Mouse (Mus musculus) lung, embryonic 16.5 days (tissue): ENCODE data around the gene Ext2. TPM values are rescaled to one million over a fixed set of nuclear protein-coding genes. Genes with fewer than 3 reads are reported as not detected.

ENCODE experiments used
- ATAC-seq: fragments of 200-750 bp; cut with Nextera tagmentation; 2 replicates; pipeline ENCODE4 v1.8.0; 2017; ENCODE audit warnings: low read depth, mild to moderate bottlenecking, moderate library complexity
- H3K27ac ChIP-seq: fragments of 300-500 bp; sonication (generic); 2 replicates; pipeline ENCODE4 v1.5.1; 2014; ENCODE audit warnings: mild to moderate bottlenecking, control low read depth, low read length
- H3K27me3 ChIP-seq: fragments of 300-500 bp; sonication (generic); 2 replicates; pipeline ENCODE4 v1.6.1; 2014; ENCODE audit warnings: low read depth, low read length, mixed read lengths; ENCODE audit not compliant: control insufficient read depth, insufficient read depth
- H3K36me3 ChIP-seq: fragments of 300-500 bp; sonication (generic); 2 replicates; pipeline ENCODE4 v1.6.1; 2014; ENCODE audit warnings: low read length; ENCODE audit not compliant: control insufficient read depth, insufficient read depth
- H3K4me1 ChIP-seq: fragments of 300-500 bp; sonication (generic); replicated peaks from 2 replicates; pipeline ENCODE4 v1.6.1; 2014; ENCODE audit warnings: low read length, mixed read lengths; ENCODE audit not compliant: control insufficient read depth, insufficient read depth
- H3K4me2 ChIP-seq: fragments of 300-500 bp; sonication (generic); 2 replicates; pipeline ENCODE4 v1.6.1; 2014; ENCODE audit warnings: low read depth, low read length, control low read depth
- H3K4me3 ChIP-seq: fragments of 300-500 bp; sonication (generic); 2 replicates; pipeline ENCODE4 v1.5.1; 2014; ENCODE audit warnings: mild to moderate bottlenecking, low read length, control low read depth
- H3K9ac ChIP-seq: fragments of 300-500 bp; sonication (generic); 2 replicates; pipeline ENCODE4 v1.6.1; 2014; ENCODE audit warnings: low read length, control low read depth
- H3K9me3 ChIP-seq: fragments of 300-500 bp; sonication (generic); 2 replicates; pipeline ENCODE4 v1.6.1; 2016; ENCODE audit warnings: low read length; ENCODE audit not compliant: control insufficient read depth
- WGBS: fragments of 180-500 bp; shearing (Covaris S2); extraction: QIAGEN DNeasy Blood & Tissue Kit; methylation state at CpG from one replicate; pipeline ENCODE4 v1.1.7; 2014; 5-methylcytosine and 5-hydroxymethylcytosine counted together
- polyA plus RNA-seq: library from polyadenylated mRNA; unstranded; fragments of >200 nt; fragmentation: Nextera tagmentation; extraction: Ambion mirVana; gene quantifications from 2 replicates; pipeline ENCODE4 v1.2.1, GENCODE M21; 2015

Gene Ext2
- polyA plus RNA-seq, 1 experiment from 2014 or later: 128 TPM

DNA sequence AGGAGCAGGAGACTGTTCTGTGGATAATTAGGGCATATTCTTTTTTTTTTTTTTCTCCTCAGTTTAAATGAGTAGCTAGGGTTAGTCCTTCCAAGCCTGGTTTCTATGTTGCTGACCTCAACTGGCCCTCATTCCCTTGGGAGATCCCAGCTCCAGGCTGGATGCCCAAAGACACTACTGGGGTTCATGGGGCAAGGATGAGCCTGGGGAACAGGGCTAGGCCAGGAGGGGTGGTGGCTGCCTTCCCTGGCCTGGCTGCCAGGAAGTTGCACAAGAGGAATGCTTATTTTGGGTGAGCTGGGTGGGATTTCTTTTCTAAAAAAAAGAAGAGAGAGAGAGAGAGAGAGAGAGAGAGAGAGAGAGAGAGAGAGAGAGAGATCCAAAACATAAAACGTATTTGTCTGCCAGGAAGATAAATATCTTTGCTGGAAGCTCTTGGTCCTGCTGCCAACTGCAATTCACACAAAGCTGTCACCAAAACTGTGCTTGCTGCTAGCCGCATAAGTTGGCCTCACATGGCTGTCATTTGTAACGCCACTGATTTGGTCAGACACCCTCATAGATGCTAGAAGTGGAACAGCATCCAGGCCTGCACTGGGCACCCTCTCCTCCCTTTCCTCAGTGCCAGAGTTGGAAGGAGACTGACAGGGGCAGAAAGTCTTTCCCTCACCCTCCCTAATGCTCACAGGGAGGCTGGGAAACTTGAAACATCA, 156.1 kb downstream of the Ext2 start:
- 33% methylated on average over 3 of the region's 3 CpGs for WGBS
- ATAC-seq: peak; percentile 71

DNA sequence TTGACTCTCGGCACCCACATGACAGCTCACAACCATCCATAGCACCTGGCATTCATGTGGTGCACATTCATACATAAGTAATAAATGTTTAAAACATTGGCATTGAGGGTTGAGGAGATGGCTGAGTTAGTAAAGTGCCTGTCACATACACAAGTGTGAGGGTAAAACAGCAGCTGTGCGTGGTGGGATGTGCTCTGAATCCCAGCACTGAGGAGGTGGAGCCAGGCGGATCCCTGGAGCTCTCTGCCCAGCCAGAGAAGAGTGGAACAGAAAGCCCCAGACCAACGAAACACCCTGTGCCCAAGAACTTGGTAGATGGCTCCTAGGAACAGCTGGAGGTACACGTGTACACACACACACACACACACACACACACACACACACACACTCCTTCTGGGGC, 156.9 kb downstream of the Ext2 start:
- H3K4me3 ChIP-seq: no peak overlapping the region
- peaks cover 3% of the 10 kb centered on the region; the same call in 1 of the 2 replicates for H3K27me3 ChIP-seq
- no peaks in the 10 kb centered on the region for H3K36me3 ChIP-seq
- WGBS: 62% methylated on average over 5 of the region's 5 CpGs
- no peak overlapping the region for H3K9ac ChIP-seq
- no peak overlapping the region for H3K27ac ChIP-seq
- H3K4me1 ChIP-seq: no peaks in the 10 kb centered on the region; the same call in 1 of the 2 replicates
- ATAC-seq: no peak
- H3K9me3 ChIP-seq: no peaks in the 10 kb centered on the region
- H3K4me2 ChIP-seq: no peak overlapping the region

More for the DNA sequence above, 156.1 kb downstream of the Ext2 start:
- H3K4me3 ChIP-seq: no peak overlapping the region
- no peak overlapping the region for H3K9ac ChIP-seq
- H3K4me1 ChIP-seq: no peaks in the 10 kb centered on the region; the same call in 1 of the 2 replicates
- no peaks in the 10 kb centered on the region for H3K36me3 ChIP-seq
- peaks cover 3% of the 10 kb centered on the region; the same call in 1 of the 2 replicates for H3K27me3 ChIP-seq
- H3K9me3 ChIP-seq: no peaks in the 10 kb centered on the region
- H3K27ac ChIP-seq: no peak overlapping the region
- no peak overlapping the region for H3K4me2 ChIP-seq

DNA sequence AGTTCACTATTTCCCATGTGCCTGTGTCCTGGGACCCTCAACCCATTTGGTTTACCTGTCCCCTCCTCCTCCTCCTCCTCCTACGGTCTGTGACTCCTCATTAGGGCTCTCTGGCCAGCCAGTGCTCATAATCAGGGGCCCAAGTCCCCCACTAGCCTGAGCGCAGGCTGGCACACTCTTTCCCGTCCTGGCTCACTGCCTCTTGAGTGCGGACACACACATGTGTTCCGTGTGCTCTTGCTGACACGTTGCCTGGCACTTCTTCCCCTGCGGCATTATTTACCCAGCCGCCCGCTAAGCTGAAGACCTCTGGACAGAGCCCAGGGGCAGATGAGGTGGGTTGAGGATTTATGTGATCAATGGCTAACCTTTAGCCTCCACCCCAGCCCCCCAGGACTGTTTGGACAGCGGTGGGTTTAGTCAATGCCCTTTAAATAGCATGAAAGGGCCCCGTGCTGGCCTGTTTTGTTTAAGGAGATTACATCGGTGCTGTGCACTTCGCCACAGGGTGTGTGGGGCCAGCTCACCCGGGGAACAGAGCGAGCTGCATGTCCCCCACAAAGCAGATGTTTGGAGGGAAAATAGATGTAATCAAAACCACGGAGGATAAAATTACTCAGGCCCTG, 160.0 kb downstream of the Ext2 start:
- Histone ChIP-seq H3K36me3 (no peaks in the 10 kb centered on the region), H3K27me3 (peaks cover 3% of the 10 kb centered on the region; the same call in 1 of the 2 replicates)
- no peak for ATAC-seq

DNA sequence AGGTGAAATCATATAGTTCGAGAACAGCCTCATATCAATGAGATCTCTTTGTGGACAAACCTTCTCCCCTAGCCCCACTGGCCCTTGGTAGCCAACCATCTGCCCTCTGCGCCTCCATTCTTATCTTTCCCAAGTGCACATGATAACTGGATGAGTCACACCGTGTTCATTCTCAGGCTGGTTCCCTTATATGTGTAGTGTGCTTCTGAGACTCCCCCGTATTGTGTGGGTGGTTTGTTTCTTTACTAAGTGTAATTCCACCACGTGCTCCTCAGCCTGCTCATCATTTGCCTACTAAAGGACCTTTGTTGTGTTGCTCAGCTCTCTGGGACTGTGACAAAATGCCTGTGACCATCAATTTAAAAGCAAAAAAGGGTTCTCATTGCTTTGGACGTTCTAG, 161.3 kb downstream of the Ext2 start:
- Histone ChIP-seq H3K27me3 (peaks cover 3% of the 10 kb centered on the region; the same call in 1 of the 2 replicates), H3K4me2 (no peak overlapping the region), H3K4me1 (peaks cover 3% of the 10 kb centered on the region; the same call in 1 of the 2 replicates), H3K4me3 (no peak overlapping the region), H3K9me3 (no peaks in the 10 kb centered on the region), H3K36me3 (no peaks in the 10 kb centered on the region), H3K27ac (no peak overlapping the region), H3K9ac (no peak overlapping the region)
- ATAC-seq: no peak
- 76% methylated on average over 6 of the region's 6 CpGs for WGBS

More for the DNA sequence above, 160.0 kb downstream of the Ext2 start:
- Histone ChIP-seq H3K4me3 (no peak overlapping the region), H3K9ac (no peak overlapping the region), H3K4me2 (no peak overlapping the region), H3K9me3 (no peaks in the 10 kb centered on the region), H3K27ac (no peak overlapping the region), H3K4me1 (peaks cover 3% of the 10 kb centered on the region)
- WGBS: 21% methylated on average over 16 of the region's 16 CpGs

DNA sequence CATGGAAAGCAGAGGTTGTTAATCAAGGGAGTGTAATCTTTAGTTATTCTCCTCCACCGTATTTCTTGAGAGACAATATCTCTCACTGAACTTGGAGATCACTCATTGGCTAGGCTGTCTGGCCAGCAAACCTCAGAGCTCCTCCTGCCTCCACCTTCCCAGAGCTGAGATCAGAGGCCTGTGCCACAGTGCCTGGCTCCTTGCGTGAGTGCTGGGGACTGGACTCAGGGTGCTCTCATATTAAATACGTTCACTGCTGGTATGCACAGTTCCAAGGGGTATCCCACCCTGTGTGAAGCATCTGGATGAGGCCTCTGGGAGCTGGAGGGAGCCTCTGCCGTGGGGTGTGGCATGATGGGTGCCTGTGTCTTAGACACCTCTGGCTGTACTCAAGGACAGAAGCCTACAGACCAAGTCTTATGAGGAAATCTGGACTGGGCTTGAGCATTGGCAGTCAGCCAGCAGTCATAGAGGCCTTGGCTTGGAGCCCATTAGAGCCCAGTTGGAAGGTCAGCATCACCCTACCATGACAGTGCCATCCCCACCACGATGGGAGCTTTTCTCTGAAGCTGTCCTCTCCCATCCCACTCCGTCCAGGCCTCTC, 162.6 kb downstream of the Ext2 start:
- Histone ChIP-seq H3K9ac (no peak overlapping the region), H3K4me1 (peaks cover 3% of the 10 kb centered on the region; the same call in 1 of the 2 replicates), H3K27ac (no peak overlapping the region), H3K27me3 (peaks cover 3% of the 10 kb centered on the region; the same call in 1 of the 2 replicates), H3K4me3 (no peak overlapping the region), H3K36me3 (no peaks in the 10 kb centered on the region), H3K4me2 (no peak overlapping the region), H3K9me3 (no peaks in the 10 kb centered on the region)
- ATAC-seq: peak; percentile 61
- 52% methylated on average over 6 of the region's 6 CpGs for WGBS

DNA sequence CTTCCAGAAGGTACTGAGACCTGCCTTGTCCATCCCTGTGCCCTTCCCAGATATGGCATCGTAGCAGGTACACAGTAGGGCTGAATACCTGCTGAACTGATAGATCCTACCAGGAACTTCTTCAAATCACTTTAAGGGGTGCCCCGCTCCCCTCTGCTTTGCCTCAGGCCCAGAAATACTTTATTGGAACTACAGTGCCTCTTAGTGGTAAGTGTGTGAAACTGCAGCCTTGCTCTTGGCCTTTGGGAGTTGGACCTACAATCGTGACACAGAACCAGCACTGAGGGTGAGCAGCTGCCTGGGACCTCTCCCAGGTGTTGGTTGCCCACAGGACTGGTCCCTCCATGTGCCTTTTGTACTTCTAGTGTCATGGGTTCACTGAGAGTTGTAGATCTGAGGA, 163.4 kb downstream of the Ext2 start:
- H3K4me3 ChIP-seq: no peak overlapping the region
- H3K9ac ChIP-seq: no peak overlapping the region
- no peaks in the 10 kb centered on the region for H3K9me3 ChIP-seq
- 33% methylated on average over 3 of the region's 3 CpGs for WGBS
- peaks cover 3% of the 10 kb centered on the region; the same call in 1 of the 2 replicates for H3K27me3 ChIP-seq
- ATAC-seq: no peak
- no peak overlapping the region for H3K4me2 ChIP-seq
- H3K27ac ChIP-seq: no peak overlapping the region
- no peaks in the 10 kb centered on the region for H3K36me3 ChIP-seq
- H3K4me1 ChIP-seq: peaks cover 3% of the 10 kb centered on the region; the same call in 1 of the 2 replicates

DNA sequence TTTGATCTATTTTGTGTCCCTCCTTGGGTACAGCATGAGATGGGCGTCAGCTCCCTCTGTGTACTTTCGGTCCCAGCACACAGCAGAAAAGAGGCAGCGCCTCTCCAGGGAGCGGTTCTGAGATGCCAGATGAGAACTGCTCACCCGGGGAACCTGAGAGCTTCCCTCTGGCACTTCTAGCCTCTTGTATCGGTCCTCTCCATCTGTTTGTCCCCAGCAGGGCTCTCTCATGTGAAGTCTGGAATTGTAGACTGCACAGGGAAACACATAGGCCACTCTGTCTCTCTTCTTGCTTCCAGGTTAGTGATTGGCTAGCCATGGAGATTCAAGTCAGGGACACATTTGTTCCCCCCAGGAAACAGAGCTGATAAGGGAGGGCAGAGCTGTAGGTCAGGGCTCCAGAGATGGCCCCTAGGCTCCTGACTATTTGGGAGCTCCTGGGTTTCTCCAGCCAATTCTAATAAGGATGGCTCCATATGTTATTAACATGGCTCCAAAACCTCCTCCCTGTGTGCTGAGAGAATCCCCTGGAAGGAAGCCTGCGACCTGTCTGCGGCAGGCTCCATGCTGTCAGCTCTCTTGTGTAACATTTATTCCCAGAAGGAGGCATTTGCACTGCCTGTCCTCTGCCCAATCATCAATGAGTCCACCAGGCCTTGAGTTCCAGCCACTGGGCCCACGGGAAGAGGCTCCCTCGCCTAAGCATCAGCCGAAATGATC, 167.9 kb downstream of the Ext2 start:
- Histone ChIP-seq H3K9ac (no peak overlapping the region), H3K36me3 (no peaks in the 10 kb centered on the region), H3K4me1 (no peaks in the 10 kb centered on the region), H3K27ac (no peak overlapping the region), H3K4me2 (no peak overlapping the region), H3K27me3 (peaks cover 20% of the 10 kb centered on the region), H3K4me3 (no peak overlapping the region), H3K9me3 (no peaks in the 10 kb centered on the region)
- 65% methylated on average over 11 of the region's 11 CpGs for WGBS
- no peak for ATAC-seq

DNA sequence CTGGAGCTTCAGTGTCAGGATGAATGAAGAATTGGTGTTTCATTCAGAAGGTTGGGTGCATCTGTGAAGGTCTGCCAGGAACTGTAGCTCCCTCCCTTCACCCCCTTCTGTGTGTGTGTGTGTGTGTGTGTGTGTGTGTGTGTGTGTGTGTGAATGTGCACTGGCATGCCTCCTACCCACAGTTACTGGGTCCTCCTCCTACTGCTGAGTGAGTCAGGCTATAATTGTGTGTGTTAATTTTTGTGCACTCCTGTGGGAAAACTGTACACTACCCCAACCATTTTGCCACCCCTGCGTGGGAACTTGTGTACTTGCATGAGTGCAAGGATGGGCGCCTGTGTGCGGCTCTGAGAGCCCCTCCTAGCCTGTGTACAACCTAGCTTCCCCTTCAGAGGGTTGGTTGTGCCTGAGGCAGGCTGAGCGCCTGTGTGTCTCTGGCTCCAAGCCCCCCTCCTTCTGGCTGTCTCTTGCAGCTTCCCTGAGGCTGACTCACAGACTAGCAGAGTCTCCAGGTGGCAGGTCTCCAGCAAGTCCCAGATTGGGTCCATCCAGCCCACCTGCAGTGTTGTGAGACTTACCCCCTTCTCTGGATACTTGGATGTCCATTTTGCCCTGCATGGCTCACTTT, 173.0 kb downstream of the Ext2 start:
- Histone ChIP-seq H3K4me1 (no peaks in the 10 kb centered on the region; the same call in 1 of the 2 replicates), H3K9ac (no peak overlapping the region), H3K36me3 (no peaks in the 10 kb centered on the region), H3K27me3 (peaks cover 65% of the 10 kb centered on the region), H3K4me2 (no peak overlapping the region), H3K27ac (no peak overlapping the region), H3K9me3 (no peaks in the 10 kb centered on the region), H3K4me3 (no peak overlapping the region)
- WGBS: 52% methylated on average over 4 of the region's 4 CpGs
- no peak for ATAC-seq
